Mouse (Mus musculus): ENCODE data around the gene Prkci. TPM values are rescaled to one million over a fixed set of nuclear protein-coding genes. Genes with fewer than 3 reads are reported as not detected.
A peak's percentile ranks its signal among the peaks of the same experiment; 100 is the strongest.

Gene Prkci
- total RNA-seq, 1 experiment, result 95.2 TPM

DNA sequence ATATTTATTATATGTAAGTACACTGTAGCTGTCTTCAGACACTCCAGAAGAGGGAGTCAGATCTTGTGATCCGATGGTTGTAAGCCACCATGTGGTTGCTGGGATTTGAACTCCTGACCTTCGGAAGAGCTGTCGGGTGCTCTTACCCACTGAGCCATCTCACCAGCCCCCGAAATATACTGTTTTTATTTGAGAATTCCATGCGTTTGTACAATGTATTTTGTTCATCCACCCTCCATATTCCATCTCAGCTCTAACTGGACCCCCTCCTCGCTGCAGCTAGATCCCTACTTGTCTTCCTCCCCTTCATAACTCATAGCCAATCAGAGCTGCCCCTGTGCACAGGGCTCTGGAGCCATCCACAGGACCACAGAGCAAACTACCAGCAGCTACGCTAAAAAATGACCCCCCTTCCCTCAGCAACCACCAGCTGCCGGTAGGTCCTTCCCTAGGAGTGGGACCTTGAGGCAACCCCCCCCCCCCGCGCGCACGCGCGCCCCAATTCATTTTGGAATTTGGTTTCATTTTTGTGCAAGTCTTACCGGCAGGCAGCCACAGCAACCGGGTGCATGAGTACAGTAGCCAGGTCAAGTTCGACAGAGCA, 60.6 kb downstream of the Prkci start:
- H3K9me3 ChIP-seq (ENCODE audit: control insufficient read depth, insufficient read depth, low read depth, low read length), result no peaks in the 10 kb centered on the region
- no peaks in the 10 kb centered on the region for H3K36me3 ChIP-seq (ENCODE audit: control insufficient read depth, insufficient read depth, low read length, poor library complexity, severe bottlenecking)
- H3K4me1 ChIP-seq (ENCODE audit: control insufficient read depth in 2 of 2, insufficient read depth in 2 of 2, low read length in 2 of 2, poor library complexity in 1 of 2), result peaks cover 4 to 10% of the 10 kb centered on the region in 2 experiments; a peak in 2 of 4 replicates
- TF ChIP-seq HCFC1 (IDR thresholded peaks at IDR 0.05; ENCODE audit: borderline replicate concordance, insufficient read depth, low read length) (no peak), ZNF384 (IDR thresholded peaks at IDR 0.05; ENCODE audit: low read depth, low read length) (no peak), CHD2 (IDR thresholded peaks at IDR 0.05; ENCODE audit: low read depth, low read length) (no peak)
- peak overlapping the region; percentile 50; the same call in 1 of the 2 replicates for H3K9ac ChIP-seq (ENCODE audit: insufficient read depth, low read depth, low read length, poor library complexity, severe bottlenecking)
- peak overlapping the region; percentile 28; the same call in 1 of the 2 replicates for H3K27ac ChIP-seq (ENCODE audit: insufficient read depth, low read depth, low read length, poor library complexity, severe bottlenecking)
- H3K4me3 ChIP-seq (ENCODE audit: insufficient read depth in 1 of 2, low read depth in 1 of 2, low read length in 2 of 2, poor library complexity in 1 of 2, severe bottlenecking in 1 of 2), result peak overlapping the region; percentile 69 to 71
- DNase-seq (ENCODE audit: low read depth, low spot score), result no peak
- in situ Hi-C loops (cut with MboI; ENCODE audit: low sequenced_read_pairs in 2 of 2, unreplicated experiment in 2 of 2), result loop anchor here (5.0 to 10.0 kb wide), 2 partner anchors 76 to 79 kb away; no protein-coding TSS in a partner anchor

DNA sequence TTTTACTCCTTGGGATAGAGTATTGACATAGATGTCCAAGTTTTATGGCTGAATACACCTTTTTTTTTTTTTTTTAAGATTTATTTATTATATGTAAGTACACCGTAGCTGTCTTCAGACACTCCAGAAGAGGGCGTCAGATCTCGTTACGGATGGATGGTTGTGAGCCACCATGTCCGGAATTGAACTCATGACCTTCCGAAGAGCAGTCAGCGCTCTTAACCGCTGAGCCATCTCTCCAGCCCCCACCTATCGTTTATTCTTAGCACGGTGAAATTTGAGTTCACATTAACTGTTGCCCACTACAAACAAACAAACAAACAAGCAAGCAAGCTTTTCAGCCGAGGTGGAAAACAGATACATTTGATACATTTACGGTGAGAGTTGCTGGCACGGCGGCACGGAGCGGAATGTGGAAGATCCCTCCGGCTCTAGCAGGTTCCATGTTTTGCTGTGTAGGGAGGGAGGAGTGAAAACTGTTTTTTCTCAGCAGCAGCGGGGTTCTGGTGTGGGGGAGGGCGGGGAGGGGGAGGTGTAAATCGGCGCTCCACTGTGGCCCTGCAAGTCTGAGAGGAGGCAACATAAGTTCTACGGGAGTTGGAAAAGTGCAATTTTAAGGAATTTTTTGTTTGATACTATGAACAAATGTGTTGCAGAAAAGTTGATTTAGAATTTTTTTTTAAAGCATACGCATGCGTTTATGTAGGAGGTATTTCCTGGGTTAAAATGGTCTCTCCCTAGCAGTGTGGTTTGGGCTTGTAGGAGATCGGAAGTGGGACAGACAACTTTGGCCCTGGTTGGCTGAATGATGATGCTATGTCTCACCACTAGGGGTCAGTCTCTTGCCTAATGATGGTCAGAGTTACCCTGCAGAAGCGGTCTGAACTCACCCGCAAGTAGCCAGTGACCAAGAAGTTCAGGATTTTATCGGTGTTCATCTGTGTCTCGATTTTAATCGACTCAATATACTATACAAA, 61.4 kb downstream of the Prkci start:
- Histone ChIP-seq H3K9ac (ENCODE audit: insufficient read depth, low read depth, low read length, poor library complexity, severe bottlenecking) (peak overlapping the region; percentile 84), H3K4me3 (ENCODE audit: insufficient read depth in 1 of 2, low read depth in 1 of 2, low read length in 2 of 2, poor library complexity in 1 of 2, severe bottlenecking in 1 of 2) (peak overlapping the region; percentile 69 to 71), H3K9me3 (ENCODE audit: control insufficient read depth, insufficient read depth, low read depth, low read length) (no peaks in the 10 kb centered on the region), H3K4me1 (ENCODE audit: control insufficient read depth in 2 of 2, insufficient read depth in 2 of 2, low read length in 2 of 2, poor library complexity in 1 of 2) (peaks cover 4 to 10% of the 10 kb centered on the region in 2 experiments; a peak in 2 of 4 replicates), H3K36me3 (ENCODE audit: control insufficient read depth, insufficient read depth, low read length, poor library complexity, severe bottlenecking) (no peaks in the 10 kb centered on the region), H3K27ac (ENCODE audit: insufficient read depth, low read depth, low read length, poor library complexity, severe bottlenecking) (peak overlapping the region; percentile 89)
- TF ChIP-seq ZNF384 (IDR thresholded peaks at IDR 0.05; ENCODE audit: low read depth, low read length), result peak; percentile 60
- TF ChIP-seq MAFK (IDR thresholded peaks at IDR 0.05; ENCODE audit: insufficient read depth, low read depth, low read length), result 0 out of 2 replicates have a peak, but pooled peaks have one; percentile 24
- TF ChIP-seq CHD2 (IDR thresholded peaks at IDR 0.05; ENCODE audit: low read depth, low read length), result no peak
- TF ChIP-seq ZC3H11A (IDR thresholded peaks at IDR 0.05; ENCODE audit: borderline replicate concordance, low read depth, low read length), result peak; percentile 93
- in situ Hi-C loops (cut with MboI; ENCODE audit: low sequenced_read_pairs in 2 of 2, unreplicated experiment in 2 of 2), result loop anchor here (5.0 to 10.0 kb wide), 2 partner anchors 75 to 78 kb away; no protein-coding TSS in a partner anchor
- peak; percentile 85 for DNase-seq (ENCODE audit: low read depth, low spot score)

DNA sequence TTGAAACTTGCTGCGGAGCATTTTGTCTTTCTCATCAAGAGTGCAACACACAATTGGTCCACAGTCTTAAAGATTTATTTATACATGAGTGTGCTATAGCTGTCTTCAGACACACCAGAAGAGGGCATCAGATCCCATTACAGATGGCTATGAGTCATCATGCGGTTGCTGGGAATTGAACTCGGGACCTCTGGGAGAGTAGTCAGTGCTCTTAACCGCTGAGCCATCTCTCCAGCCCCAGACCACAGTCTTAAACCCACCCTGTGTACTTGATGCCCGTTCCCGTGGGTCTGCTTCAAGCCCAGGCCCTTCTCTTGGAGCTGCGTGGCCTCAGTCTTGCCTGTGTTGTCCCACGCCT, 65.2 kb downstream of the Prkci start:
- Histone ChIP-seq H3K9me3 (ENCODE audit: control insufficient read depth, insufficient read depth, low read depth, low read length) (no peaks in the 10 kb centered on the region), H3K4me1 (ENCODE audit: control insufficient read depth in 2 of 2, insufficient read depth in 2 of 2, low read length in 2 of 2, poor library complexity in 1 of 2) (peaks cover 0 to 2% of the 10 kb centered on the region in 2 experiments; a peak in 1 of 4 replicates), H3K27ac (ENCODE audit: insufficient read depth, low read depth, low read length, poor library complexity, severe bottlenecking) (peak overlapping the region; percentile 74), H3K9ac (ENCODE audit: insufficient read depth, low read depth, low read length, poor library complexity, severe bottlenecking) (peak overlapping the region; percentile 62; the same call in 1 of the 2 replicates), H3K4me3 (ENCODE audit: insufficient read depth in 1 of 2, low read depth in 1 of 2, low read length in 2 of 2, poor library complexity in 1 of 2, severe bottlenecking in 1 of 2) (peak overlapping the region; percentile 47 to 49), H3K36me3 (ENCODE audit: control insufficient read depth, insufficient read depth, low read length, poor library complexity, severe bottlenecking) (no peaks in the 10 kb centered on the region)
- peak; percentile 31 for DNase-seq (ENCODE audit: low read depth, low spot score)
- TF ChIP-seq ZC3H11A (IDR thresholded peaks at IDR 0.05; ENCODE audit: borderline replicate concordance, low read depth, low read length) (no peak), MAFK (IDR thresholded peaks at IDR 0.05; ENCODE audit: insufficient read depth, low read depth, low read length) (no peak), CHD2 (IDR thresholded peaks at IDR 0.05; ENCODE audit: low read depth, low read length) (no peak), HCFC1 (IDR thresholded peaks at IDR 0.05; ENCODE audit: borderline replicate concordance, insufficient read depth, low read length) (no peak), ZNF384 (IDR thresholded peaks at IDR 0.05; ENCODE audit: low read depth, low read length) (no peak)
- in situ Hi-C loops (cut with MboI; ENCODE audit: low sequenced_read_pairs in 2 of 2, unreplicated experiment in 2 of 2), result no loop called here

DNA sequence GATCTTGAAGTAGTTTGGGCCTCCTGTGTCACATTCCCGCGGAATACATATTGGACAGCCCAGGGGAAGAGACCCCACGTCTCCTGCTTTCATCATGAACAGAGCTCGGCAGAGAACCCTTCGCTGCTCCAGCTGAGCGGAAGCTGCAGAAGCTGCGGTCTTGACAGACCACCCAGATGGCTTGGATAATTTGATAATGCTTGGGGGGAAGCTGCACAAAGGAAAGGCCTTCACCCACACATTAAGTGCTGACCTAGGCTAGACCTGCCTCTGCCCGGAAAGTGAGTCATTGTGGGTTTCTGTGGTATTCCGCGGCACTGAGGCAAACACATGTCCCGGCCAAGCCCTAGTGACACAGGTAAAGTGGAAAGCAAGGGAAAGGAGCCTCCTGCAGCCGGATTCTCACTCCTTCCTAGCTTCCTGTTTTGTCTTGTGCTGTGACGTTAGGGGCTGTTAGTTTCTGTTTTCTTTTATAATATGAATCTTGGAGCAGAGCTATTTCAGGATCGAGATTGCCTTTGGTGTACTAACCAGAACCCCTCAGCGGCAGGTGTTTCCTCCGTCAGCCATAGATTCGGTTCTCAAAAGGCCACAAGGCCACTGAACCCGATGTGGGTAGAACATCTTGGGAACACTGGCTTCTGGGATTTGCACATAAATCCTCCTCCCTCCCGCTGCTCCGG, 65.7 kb downstream of the Prkci start:
- TF ChIP-seq CHD2 (IDR thresholded peaks at IDR 0.05; ENCODE audit: low read depth, low read length) (no peak), HCFC1 (IDR thresholded peaks at IDR 0.05; ENCODE audit: borderline replicate concordance, insufficient read depth, low read length) (no peak), ZC3H11A (IDR thresholded peaks at IDR 0.05; ENCODE audit: borderline replicate concordance, low read depth, low read length) (no peak), MAFK (IDR thresholded peaks at IDR 0.05; ENCODE audit: insufficient read depth, low read depth, low read length) (peak; percentile 63; the same call in 1 of the 2 replicates), ZNF384 (IDR thresholded peaks at IDR 0.05; ENCODE audit: low read depth, low read length) (no peak)
- H3K9ac ChIP-seq (ENCODE audit: insufficient read depth, low read depth, low read length, poor library complexity, severe bottlenecking), result peak overlapping the region; percentile 62; the same call in 1 of the 2 replicates
- peak; percentile 30 for DNase-seq (ENCODE audit: low read depth, low spot score)
- H3K36me3 ChIP-seq (ENCODE audit: control insufficient read depth, insufficient read depth, low read length, poor library complexity, severe bottlenecking), result no peaks in the 10 kb centered on the region
- in situ Hi-C loops (cut with MboI; ENCODE audit: low sequenced_read_pairs in 2 of 2, unreplicated experiment in 2 of 2), result no loop called here
- H3K4me1 ChIP-seq (ENCODE audit: control insufficient read depth in 2 of 2, insufficient read depth in 2 of 2, low read length in 2 of 2, poor library complexity in 1 of 2), result peaks cover 0 to 2% of the 10 kb centered on the region in 2 experiments; a peak in 1 of 4 replicates
- H3K4me3 ChIP-seq (ENCODE audit: insufficient read depth in 1 of 2, low read depth in 1 of 2, low read length in 2 of 2, poor library complexity in 1 of 2, severe bottlenecking in 1 of 2), result peak overlapping the region; percentile 47 to 49
- no peaks in the 10 kb centered on the region for H3K9me3 ChIP-seq (ENCODE audit: control insufficient read depth, insufficient read depth, low read depth, low read length)
- peak overlapping the region; percentile 74 for H3K27ac ChIP-seq (ENCODE audit: insufficient read depth, low read depth, low read length, poor library complexity, severe bottlenecking)

Measured in ES-E14 (cell line).